Mouse (Mus musculus) heart, embryonic 12.5 days (tissue): ENCODE measurements around the gene Ndrg3. TPM values are rescaled to one million over a fixed set of nuclear protein-coding genes. Genes with fewer than 3 reads are reported as not detected.
"Not testable (repeated sequence)": the region's sequence is repeated elsewhere in the genome, so short reads cannot be mapped to it uniquely, and the experiment has no call there.

Source experiments
- ATAC-seq: fragments of 200-750 bp; cut with Nextera tagmentation; 2 replicates; pipeline ENCODE4 v1.8.0; 2017; ENCODE audit warnings: moderate TSS enrichment, moderate library complexity; ENCODE audit not compliant: insufficient number of reproducible peaks, low FRiP score
- H3K27ac ChIP-seq: fragments of 300-500 bp; sonication (generic); 2 replicates; pipeline ENCODE4 v1.5.1; 2016; ENCODE audit warnings: mild to moderate bottlenecking, moderate library complexity; ENCODE audit not compliant: poor library complexity, severe bottlenecking
- H3K27me3 ChIP-seq: fragments of 300-500 bp; sonication (generic); replicated peaks from 2 replicates; pipeline ENCODE4 v1.6.1; 2016; ENCODE audit warnings: mild to moderate bottlenecking, moderate library complexity
- H3K36me3 ChIP-seq: fragments of 300-500 bp; sonication (generic); 2 replicates; pipeline ENCODE4 v1.6.1; 2016; ENCODE audit warnings: mild to moderate bottlenecking, moderate library complexity
- H3K4me1 ChIP-seq: fragments of 300-500 bp; sonication (generic); replicated peaks from 2 replicates; pipeline ENCODE4 v1.6.1; 2016; ENCODE audit warnings: mild to moderate bottlenecking
- H3K4me2 ChIP-seq: fragments of 300-500 bp; sonication (generic); 2 replicates; pipeline ENCODE4 v1.6.1; 2016; ENCODE audit warnings: mild to moderate bottlenecking, moderate library complexity
- H3K4me3 ChIP-seq: fragments of 300-500 bp; sonication (generic); 2 replicates; pipeline ENCODE4 v1.5.1; 2016; ENCODE audit warnings: mild to moderate bottlenecking
- H3K9ac ChIP-seq: fragments of 300-500 bp; sonication (generic); 2 replicates; pipeline ENCODE4 v1.6.1; 2016; ENCODE audit warnings: mild to moderate bottlenecking, moderate library complexity
- H3K9me3 ChIP-seq: fragments of 300-500 bp; sonication (generic); replicated peaks from 2 replicates; pipeline ENCODE4 v1.6.1; 2016; ENCODE audit warnings: mild to moderate bottlenecking, moderate library complexity
- WGBS: fragments of 180-500 bp; shearing (Covaris S2); methylation state at CpG from one replicate; pipeline ENCODE4 v1.1.7; 2016; 5-methylcytosine and 5-hydroxymethylcytosine counted together
- polyA plus RNA-seq: library from polyadenylated mRNA; unstranded; fragments of >200 nt; fragmentation: Nextera tagmentation; extraction: Ambion mirVana; gene quantifications from 2 replicates; pipeline ENCODE4 v1.2.1, GENCODE M21; 2016

Gene Ndrg3
- polyA plus RNA-seq, 1 experiment from 2014 or later, result 31.3 TPM

DNA sequence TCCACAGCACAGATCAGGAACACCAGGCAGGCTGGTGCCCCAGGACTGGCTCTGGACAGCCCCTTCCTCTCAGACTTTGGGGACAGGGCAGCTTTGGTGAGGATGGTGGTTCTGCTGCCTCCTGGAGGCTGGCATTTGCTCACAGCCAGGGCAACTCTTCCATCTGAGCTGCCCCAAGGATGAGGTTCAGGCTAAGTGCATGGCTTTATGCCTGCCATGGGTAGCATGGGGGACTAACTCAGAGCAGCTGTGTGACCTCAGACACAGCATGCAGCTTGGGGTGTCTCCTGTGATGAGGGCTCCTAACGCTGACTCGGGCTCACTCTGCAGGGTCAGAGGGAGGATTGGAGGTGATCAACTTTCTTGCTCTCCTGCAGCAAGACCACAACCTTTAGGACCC is 106.2 kb downstream of the Ndrg3 start:
- not testable (repeated sequence) for H3K27me3 ChIP-seq, H3K4me3 ChIP-seq, H3K9me3 ChIP-seq, H3K36me3 ChIP-seq, H3K9ac ChIP-seq, H3K4me1 ChIP-seq, H3K27ac ChIP-seq, H3K4me2 ChIP-seq, ATAC-seq
- 72% methylated on average over 2 of the region's 2 CpGs for WGBS

DNA sequence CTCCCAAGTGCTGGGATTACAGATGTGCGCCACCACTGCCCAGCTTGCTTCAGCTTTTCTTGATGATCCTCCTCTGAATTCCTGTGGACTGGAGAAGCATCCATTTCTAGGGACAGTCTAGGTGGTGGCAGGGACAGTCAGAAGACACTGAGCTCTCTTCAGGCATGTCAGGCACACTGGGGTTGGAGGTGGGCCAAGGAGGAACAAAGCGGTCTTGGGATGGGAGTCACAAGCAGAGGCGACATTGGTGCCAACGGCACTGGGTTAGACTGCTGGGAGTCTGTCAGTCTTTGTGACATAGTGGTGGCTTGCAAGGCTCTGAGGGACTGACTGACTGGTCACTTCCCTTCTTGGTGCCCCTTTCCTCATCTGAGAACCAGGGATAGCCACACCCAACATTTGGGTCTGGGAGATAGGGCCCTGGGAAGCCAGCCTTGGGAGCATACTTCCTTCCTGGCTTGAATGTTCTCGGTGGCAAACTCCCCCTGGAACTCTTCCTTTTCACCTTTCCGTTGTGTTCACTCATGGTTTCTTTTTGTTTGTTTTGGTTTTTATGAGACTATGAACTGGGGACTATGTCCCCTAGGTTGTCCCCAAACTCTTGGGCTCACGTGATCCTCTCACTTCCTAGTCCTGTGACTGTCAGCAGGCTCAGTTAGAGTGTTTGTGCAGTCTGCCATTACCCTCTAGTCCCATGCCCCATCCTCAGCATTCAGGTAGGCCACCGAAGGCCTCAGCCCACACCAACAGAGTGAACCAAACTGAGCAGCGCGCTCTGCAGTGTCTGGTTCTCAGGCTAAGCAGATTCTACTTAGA is 107.3 kb downstream of the Ndrg3 start:
- ATAC-seq, result no peak
- Histone ChIP-seq H3K36me3 (no peaks in the 10 kb centered on the region), H3K9ac (no peak overlapping the region), H3K9me3 (no peaks in the 10 kb centered on the region), H3K4me2 (no peak overlapping the region), H3K27me3 (no peaks in the 10 kb centered on the region), H3K4me1 (no peaks in the 10 kb centered on the region), H3K27ac (no peak overlapping the region), H3K4me3 (no peak overlapping the region)
- WGBS, result 76% methylated on average over 10 of the region's 10 CpGs

DNA sequence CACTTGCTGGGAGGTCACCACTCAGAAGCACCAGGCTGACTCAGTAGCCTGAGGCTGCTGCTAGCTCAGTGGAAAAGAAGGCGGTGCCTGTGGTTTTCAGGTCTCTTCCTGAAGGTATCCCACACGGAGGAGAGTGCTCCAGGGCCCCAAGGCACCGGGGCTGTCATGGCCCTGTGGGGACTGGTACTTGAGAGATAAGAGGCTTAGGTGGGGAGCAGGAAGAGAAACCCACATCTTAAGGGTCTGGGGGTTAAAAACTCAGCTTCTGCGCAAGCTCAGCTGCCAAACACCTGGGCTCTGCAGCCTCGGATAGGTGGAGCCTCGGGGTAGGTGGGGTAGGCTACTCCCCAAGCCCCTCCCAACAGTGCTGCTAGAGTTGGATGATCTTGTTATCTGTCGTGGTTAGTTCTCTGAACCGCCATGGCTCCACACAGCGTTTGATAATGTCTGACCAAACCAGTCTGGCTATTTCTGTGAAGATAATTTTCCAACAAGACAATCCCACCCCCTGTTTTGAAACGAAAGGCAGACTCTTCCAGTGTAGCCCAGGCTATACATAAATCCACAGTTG is 109.3 kb downstream of the Ndrg3 start:
- no peak overlapping the region for H3K4me3 ChIP-seq
- peak; percentile 41 for ATAC-seq
- H3K36me3 ChIP-seq, result no peaks in the 10 kb centered on the region
- H3K27me3 ChIP-seq, result no peaks in the 10 kb centered on the region
- H3K9ac ChIP-seq, result no peak overlapping the region
- no peaks in the 10 kb centered on the region for H3K4me1 ChIP-seq
- 23% methylated on average over 10 of the region's 10 CpGs for WGBS
- no peak overlapping the region for H3K27ac ChIP-seq
- H3K4me2 ChIP-seq, result no peak overlapping the region
- no peaks in the 10 kb centered on the region for H3K9me3 ChIP-seq

DNA sequence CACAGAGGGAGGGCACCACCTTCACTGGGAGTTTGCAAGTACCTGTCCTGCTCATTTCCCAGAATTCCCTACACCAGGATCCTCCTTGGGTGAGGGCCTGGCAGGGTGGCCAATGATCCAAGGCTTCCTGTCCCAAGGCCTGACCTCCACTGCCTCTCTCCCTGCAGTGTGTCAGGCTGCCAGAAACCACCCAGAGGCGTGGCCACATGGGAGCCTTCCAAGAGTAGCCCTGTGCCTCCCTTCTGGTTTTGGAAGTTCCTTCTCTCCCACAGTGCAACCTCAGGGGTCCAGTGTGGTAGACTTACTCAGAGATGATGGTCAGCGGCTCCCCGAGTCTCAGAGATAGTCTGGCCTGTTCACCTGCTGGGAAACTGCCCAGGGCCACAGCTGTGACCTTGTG is 112.3 kb downstream of the Ndrg3 start:
- no peak for ATAC-seq
- H3K36me3 ChIP-seq, result peaks cover 9% of the 10 kb centered on the region
- no peaks in the 10 kb centered on the region for H3K27me3 ChIP-seq
- WGBS, result 81% methylated on average over 3 of the region's 3 CpGs
- H3K4me3 ChIP-seq, result no peak overlapping the region
- no peaks in the 10 kb centered on the region for H3K4me1 ChIP-seq
- no peaks in the 10 kb centered on the region for H3K9me3 ChIP-seq
- no peak overlapping the region for H3K27ac ChIP-seq
- H3K9ac ChIP-seq, result no peak overlapping the region
- no peak overlapping the region for H3K4me2 ChIP-seq

DNA sequence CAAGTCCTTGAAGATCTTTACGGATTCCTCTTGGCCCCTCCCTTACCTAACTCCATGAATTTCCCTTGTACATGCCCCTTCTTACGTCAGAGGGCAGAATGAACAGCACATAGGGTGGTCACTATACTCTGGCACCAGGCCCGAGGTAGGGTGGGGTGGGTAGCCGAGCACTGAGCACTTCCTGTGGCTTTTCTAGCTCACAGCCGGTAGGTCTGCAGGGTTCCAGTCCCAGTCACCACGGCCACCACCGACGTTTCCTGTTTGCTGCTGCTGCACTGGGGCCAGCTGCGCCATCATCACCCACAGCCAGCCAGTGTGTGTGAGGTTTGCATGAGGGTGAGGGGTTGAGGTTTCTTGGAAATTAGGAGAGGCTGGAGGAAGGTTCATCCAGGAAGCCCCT is 114.1 kb downstream of the Ndrg3 start:
- Histone ChIP-seq H3K4me2 (no peak overlapping the region), H3K27me3 (no peaks in the 10 kb centered on the region), H3K36me3 (peaks cover 26% of the 10 kb centered on the region), H3K9me3 (no peaks in the 10 kb centered on the region), H3K27ac (no peak overlapping the region), H3K9ac (no peak overlapping the region), H3K4me1 (no peaks in the 10 kb centered on the region), H3K4me3 (no peak overlapping the region)
- no peak for ATAC-seq
- 55% methylated on average over 9 of the region's 9 CpGs for WGBS

Other genes starting within 250 kb of the Ndrg3 start
- 1,723 and 1,724 TPM in 2 replicates for gene Myl9, start 216.6 kb downstream of the Ndrg3 start, polyA plus RNA-seq
- 42.8 and 43.1 TPM in 2 replicates for gene Tgif2, start 152.0 kb downstream of the Ndrg3 start, polyA plus RNA-seq
- gene 4930518I15Rik, start 134.1 kb downstream of the Ndrg3 start, polyA plus RNA-seq, result 3.5 and 4.5 TPM in 2 replicates
- 193 and 203 TPM in 2 replicates for gene Rab5if, start 128.9 kb downstream of the Ndrg3 start, polyA plus RNA-seq
- 0.55 and 0.65 TPM in 2 replicates for gene Sla2, start 104.9 kb downstream of the Ndrg3 start, polyA plus RNA-seq
- gene Dsn1, start 15.1 kb upstream of the Ndrg3 start, polyA plus RNA-seq, result 39.1 and 41.0 TPM in 2 replicates
- 4.5 and 5.2 TPM in 2 replicates for gene Soga1, start 87.2 kb upstream of the Ndrg3 start, polyA plus RNA-seq
- not detected in 2 replicates for gene Tldc2, start 95.0 kb upstream of the Ndrg3 start, polyA plus RNA-seq
- gene Samhd1, start 143.2 kb upstream of the Ndrg3 start, polyA plus RNA-seq, result 17.2 and 18.0 TPM in 2 replicates
- 20.7 and 21.4 TPM in 2 replicates for gene Rbl1, start 212.5 kb upstream of the Ndrg3 start, polyA plus RNA-seq